Mouse (Mus musculus): ENCODE measurements at regions not wholly inside any gene's neighbourhood (a gene's known extent, or its start where the extent isn't known, plus 50 kb on each side); places are given as distances from the start of the nearest gene placed in this dataset.

GRCm38 (mm10) chr17:77819698-77820097, 380.4 kb upstream of the Crim1 start:
- no peak for DNase-seq (ENCODE audit: low spot score)

- DNase-seq (ENCODE audit: low spot score), result no peak
These were observed 356.1 kb upstream of the Crim1 start for GRCm38 (mm10) chr17:77843949-77844348.

GRCm38 (mm10) chr17:77874497-77874896, 325.6 kb upstream of the Crim1 start:
- DNase-seq (ENCODE audit: low spot score), result no peak

DNA sequence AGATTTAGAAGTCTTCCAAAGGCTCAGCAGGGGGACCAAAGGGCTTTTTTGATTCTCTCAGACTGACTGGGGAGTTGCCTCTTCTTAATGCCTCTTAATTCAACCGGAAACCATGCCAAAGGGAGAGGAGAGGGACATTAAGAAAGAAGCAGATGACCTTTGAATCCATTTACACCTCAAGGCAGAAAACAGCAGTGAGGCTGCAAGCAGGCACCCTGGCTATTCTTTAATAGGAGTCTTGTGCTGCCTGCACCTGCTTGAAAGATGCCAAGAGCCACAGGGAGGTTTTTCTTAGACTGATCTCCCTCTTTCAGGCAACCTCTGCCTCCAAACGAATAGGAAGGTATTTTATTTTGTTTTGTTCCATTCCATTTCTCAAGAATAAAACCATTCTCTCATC, 323.0 kb upstream of the Crim1 start:
- no peak for DNase-seq (ENCODE audit: low spot score)

DNA sequence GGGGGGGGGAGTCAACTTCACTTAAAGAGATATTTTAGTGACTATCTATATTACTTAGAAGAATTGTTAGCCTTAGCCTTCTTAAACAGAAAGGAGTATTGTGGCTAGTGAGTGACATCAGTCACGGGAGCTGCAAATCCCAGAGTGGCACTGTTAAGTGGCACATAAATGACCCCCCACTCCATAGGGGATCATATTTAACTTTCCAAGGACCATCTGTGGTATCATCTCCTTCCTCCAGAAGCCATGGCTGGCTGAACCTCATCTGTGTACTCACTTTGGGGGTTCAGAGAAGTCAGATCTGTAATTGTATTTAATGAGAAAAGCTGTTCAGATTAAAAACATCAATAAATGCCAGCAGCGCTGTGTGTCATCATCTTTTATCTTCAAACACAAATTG, 314.9 kb upstream of the Crim1 start:
- no peak for DNase-seq (ENCODE audit: low spot score)

GRCm38 (mm10) chr17:77889147-77889546, 310.9 kb upstream of the Crim1 start:
- no peak for DNase-seq (ENCODE audit: low spot score)

- no peak for DNase-seq (ENCODE audit: low spot score)
These were observed 295.6 kb upstream of the Crim1 start for GRCm38 (mm10) chr17:77904412-77904811.

DNA sequence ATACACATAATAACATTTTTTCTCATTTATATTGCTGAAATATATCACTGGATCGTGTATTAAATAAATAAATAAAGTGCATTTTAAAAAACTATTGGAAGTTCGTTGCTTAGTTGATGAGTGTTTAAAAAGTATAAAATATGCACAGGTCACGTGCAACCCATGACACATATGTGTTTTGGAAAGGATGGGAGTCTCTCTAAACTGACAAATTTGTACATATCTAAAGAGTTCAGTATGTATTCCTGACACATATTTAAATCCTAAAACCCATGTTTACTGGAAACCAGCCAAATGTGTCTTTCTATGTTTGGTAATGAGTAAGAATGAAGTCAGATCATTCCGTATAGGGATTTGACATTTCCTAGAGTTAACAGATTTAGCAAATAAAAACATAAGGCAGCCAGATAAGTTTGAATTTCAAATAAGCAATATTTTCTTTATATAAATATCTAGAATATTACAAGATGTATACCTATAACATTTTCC, 286.0 kb upstream of the Crim1 start:
- DNase-seq (ENCODE audit: low spot score), result no peak

DNA sequence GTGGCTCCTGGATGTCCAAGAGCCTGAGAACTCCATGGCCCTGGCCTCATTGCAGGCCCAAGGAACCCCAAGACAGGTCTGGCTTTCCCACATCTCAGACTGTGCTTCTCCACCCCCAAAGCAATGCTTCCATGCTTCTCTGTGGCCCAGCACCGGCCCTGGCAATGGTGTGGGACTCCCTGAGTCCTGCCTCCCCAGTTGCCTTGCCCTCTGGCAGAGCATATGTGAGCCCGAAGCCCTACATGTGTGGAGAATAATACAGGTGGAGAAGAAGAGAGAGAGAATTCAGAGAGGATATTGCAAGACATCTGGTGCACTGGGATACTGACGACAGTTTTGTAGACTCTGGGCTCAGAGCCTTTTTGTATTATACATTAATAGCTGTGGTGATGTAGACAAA, 269.8 kb upstream of the Crim1 start:
- no peak for DNase-seq (ENCODE audit: low spot score)

DNA sequence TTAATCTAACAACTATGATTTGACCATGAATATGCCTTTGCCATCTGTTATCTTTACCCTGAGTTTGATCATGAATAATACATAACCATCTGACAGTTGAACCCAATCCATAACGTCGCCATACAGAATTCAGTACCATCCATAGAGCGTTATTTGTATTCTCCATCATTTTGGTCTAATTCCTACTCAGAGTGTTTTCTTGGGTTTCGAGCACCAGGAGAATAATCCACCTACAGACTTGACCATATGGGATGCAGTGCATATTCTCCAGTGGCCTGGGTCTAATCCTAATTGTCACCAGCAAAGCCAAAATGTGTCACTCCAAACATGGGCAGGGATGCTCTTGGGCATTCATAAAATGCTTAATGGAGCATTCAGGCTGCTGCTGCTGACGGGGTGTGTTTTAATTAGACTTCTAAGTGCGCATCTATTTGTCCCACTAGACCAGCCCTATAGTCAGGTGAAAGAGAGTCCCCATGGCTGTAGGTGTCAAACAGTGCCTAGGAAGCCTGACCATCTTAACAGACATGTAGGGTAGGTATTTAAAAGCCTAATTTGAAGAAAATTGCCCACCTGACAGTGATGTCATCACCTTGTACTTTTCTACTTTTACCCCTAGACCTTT, 269.0 kb upstream of the Crim1 start:
- no peak for DNase-seq (ENCODE audit: low spot score)

- peak; percentile 1 for DNase-seq (ENCODE audit: low spot score)
These were observed 266.9 kb upstream of the Crim1 start for GRCm38 (mm10) chr17:77933192-77933591.

- no peak for DNase-seq (ENCODE audit: low spot score)
These were observed 242.0 kb upstream of the Crim1 start for GRCm38 (mm10) chr17:77958048-77958447.

- no peak for DNase-seq (ENCODE audit: low spot score)
These were observed 238.8 kb upstream of the Crim1 start for GRCm38 (mm10) chr17:77961296-77961695.

DNA sequence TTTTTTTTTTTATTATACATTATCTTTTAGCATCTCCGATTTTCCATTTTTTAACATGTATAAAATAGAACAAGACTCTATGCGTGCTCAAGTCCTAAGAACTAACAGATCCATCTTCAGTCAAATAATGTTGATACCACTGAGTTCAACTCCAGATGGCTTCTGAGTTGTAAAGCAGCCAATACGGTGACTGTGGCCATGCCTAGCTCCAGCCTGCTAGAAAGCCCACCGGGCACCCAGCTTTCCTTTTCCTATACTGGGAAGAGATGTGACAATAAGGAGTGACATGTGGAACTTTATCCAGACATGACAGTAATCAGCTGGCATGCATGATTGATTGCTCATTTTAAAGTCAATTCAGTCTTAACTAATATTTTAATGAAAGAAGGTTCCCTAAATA, 236.7 kb upstream of the Crim1 start:
- DNase-seq (ENCODE audit: low spot score), result no peak

- DNase-seq (ENCODE audit: low spot score), result no peak
These were observed 231.5 kb upstream of the Crim1 start for GRCm38 (mm10) chr17:77968510-77968909.

- DNase-seq (ENCODE audit: low spot score), result no peak
These were observed 230.9 kb upstream of the Crim1 start for GRCm38 (mm10) chr17:77969187-77969586.

All from lung, postnatal 25 days (tissue).